Mouse (Mus musculus) myocyte (in vitro differentiated cells): ENCODE data around the gene Mbnl2.

Experiments used
- E2F4 ChIP-seq: IDR thresholded peaks from one replicate; pipeline ENCODE4 v1.6.1; 2011; ENCODE audit warnings: mild to moderate bottlenecking, control low read depth, moderate library complexity; ENCODE audit not compliant: insufficient read depth
- MYOG ChIP-seq, 3 experiments: IDR thresholded peaks; one replicate each; pipeline ENCODE4 v1.6.1; 2011; ENCODE audit warnings: control low read depth in 2 of 3, low read depth in 2 of 3, mild to moderate bottlenecking in 2 of 3; ENCODE audit not compliant: insufficient read length in 2 of 3, control insufficient read depth in 1 of 3, insufficient read depth in 1 of 3
- POLR2A ChIP-seq: IDR thresholded peaks from one replicate; pipeline ENCODE4 v1.6.1; 2011; ENCODE audit warnings: low read depth, mild to moderate bottlenecking, control low read depth, moderate library complexity; ENCODE audit not compliant: insufficient read length
- TCF12 ChIP-seq: IDR thresholded peaks from one replicate; pipeline ENCODE4 v1.6.1; 2011; ENCODE audit warnings: mild to moderate bottlenecking, control low read depth; ENCODE audit not compliant: poor library complexity, insufficient read depth, severe bottlenecking
- USF1 ChIP-seq: IDR thresholded peaks from one replicate; pipeline ENCODE4 v1.6.1; 2011; ENCODE audit warnings: low read depth, mild to moderate bottlenecking, control low read depth, moderate library complexity

DNA sequence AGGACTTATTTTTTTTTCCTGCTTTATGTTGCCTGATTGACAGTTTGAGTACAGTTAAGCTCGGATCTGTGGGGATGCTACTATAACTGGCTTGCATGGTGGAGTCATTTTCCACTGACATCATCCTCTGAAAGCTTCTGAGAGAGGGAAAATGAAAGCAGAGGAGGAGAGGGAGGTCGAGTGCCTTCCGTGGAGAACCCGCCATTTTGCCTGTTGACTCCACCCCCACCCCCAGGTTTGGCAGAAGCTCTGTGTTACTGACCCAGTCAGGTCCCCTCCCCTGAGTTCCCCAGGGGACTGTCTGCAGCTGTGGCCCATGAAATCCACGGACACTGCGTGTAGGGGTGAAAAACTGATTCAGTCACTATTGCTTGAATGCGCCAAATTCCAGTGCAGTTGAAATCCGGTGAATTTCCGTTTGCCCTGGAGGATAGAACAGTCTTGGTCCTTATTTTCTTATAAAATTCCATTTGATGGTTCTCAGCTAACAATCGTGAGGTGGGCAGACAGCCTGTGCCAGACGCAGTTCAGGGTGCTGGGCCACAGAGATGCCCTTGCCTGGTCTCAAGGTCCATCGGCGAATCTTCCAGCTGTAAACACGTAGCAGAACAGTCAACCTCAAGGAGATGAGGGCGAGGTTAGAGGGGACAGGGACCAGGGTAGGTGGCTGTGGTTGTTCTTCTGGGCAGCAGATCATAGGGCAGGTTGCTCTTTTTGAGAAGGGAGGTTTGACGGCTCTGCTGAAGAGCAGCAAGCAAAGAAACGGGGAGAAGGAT, 20.9 kb downstream of the Mbnl2 start:
- TF ChIP-seq POLR2A = no peak
- TF ChIP-seq E2F4 = no peak
- no peak for TF ChIP-seq TCF12
- no peak for TF ChIP-seq USF1
- TF ChIP-seq MYOG (IDR thresholded peaks at IDR 0.05; ENCODE audit: control insufficient read depth in 1 of 3, insufficient read depth in 1 of 3, insufficient read length in 2 of 3, low read depth in 2 of 3) = no peak
